Mouse (Mus musculus) gastrocnemius, postnatal 14 days (tissue): ENCODE measurements around the gene Ubtd2. TPM values are rescaled to one million over a fixed set of nuclear protein-coding genes. Genes with fewer than 3 reads are reported as not detected.
"Not testable (repeated sequence)": the region's sequence is repeated elsewhere in the genome, so short reads cannot be mapped to it uniquely, and the experiment has no call there.

ENCODE experiments used
- DNase-seq: peaks from one replicate; pipeline ENCODE4 v3.0.0; 2021; ENCODE audit warnings: mixed read lengths
- intact Hi-C: fragments of 180-260 bp; cut with DNase I; formaldehyde crosslinking; loops from one replicate; pipeline ENCODE4 v1.15.1; 2025; ENCODE audit warnings: low total_unique reads
- total RNA-seq, 2 experiments: library from RNA; stranded (reverse); gene quantifications; 2 replicates each; pipeline ENCODE4 v1.2.3; 2021

Ubtd2 gene
- total RNA-seq, 2 experiments from 2014 or later, result 18.9 to 21.4 TPM

DNA sequence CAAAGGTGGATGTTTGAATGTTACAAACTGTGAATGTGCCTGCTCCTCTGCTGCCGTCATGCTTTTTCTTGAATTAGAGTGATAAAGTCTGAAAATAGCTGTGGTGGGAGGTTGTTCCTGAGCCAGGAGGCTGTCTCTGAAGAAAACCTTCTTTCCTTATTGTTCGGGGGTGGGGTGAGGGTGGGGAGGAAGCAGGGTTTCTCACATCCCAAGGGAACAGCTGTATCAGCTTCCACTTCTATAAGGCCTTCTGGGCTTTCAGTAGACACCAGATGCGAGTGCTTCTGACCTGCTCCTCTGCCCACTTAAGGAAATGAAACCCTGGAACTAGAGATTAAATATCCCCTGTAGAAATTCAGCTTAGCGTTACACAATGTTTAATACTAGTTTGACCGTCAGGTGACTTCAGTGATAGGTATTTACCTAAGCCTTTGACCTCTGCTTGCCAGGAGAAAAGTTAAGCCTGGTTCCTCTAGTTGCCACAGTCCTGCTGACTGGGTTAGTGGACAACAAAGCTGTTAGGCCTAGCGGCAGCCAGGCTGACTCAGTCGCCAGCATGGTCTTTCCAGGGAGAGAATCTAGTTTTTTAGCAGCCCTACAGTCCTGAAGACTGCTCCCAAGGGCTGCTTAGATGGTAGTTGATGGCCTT lies 50.0 kb downstream of the Ubtd2 start:
- DNase-seq, result no peak
- intact Hi-C loops, result no loop called here

DNA sequence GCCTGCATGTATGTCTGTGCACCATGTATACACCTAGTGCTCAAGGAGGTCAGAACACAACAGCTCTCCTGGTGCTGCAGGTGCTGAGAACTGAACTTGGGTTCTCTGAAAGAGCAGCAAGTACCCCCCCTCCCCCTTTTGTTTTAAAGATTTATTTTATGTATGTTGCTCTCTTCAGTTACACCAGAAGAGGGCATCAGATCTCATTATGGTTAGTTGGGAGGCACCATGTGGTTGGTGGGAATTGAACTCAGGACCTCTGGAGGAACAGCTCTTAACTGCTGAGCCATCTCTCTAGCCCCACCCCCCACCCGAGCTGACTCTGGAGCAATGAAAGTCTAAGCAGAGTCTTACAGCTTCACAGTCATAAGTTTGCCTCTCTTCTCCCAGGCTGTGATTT lies 55.8 kb downstream of the Ubtd2 start:
- DNase-seq, result no peak
- intact Hi-C loops, result no loop called here

DNA sequence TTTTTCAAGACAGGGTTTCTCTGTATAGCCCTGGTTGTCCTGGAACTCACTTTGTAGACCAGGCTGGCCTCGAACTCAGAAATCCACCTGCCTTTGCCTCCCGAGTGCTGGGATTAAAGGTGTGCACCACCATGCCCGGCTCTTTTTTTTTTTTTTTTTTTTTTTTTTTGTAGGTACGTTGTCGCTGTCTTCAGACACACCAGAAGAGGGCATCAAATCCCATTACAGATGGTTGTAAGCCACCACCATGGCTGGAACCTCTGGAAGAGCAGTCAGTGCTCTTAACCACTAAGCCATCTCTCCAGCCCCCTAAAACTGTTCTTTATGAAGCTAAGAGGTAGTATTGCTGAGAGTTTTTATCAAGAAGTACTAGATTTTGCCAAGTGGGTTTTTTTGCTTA lies 59.7 kb downstream of the Ubtd2 start:
- DNase-seq, intact Hi-C loops: not testable (repeated sequence)

DNA sequence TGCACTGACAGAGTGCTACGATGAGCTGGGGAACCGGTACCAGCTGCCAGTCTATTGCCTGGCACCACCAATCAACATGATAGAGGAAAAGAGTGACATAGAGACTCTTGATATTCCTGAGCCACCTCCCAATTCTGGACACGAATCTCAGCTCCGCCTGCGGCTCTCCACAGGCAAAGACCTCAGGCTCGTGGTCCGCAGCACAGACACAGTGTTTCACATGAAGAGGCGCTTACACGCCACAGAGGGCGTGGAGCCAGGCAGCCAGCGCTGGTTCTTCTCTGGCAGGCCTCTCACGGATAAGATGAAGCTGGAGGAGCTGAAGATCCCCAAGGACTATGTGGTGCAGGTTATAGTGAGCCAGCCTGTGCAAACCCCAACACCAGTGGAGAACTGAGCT lies 60.9 kb downstream of the Ubtd2 start:
- intact Hi-C loops, result no loop called here
- DNase-seq, result no peak

DNA sequence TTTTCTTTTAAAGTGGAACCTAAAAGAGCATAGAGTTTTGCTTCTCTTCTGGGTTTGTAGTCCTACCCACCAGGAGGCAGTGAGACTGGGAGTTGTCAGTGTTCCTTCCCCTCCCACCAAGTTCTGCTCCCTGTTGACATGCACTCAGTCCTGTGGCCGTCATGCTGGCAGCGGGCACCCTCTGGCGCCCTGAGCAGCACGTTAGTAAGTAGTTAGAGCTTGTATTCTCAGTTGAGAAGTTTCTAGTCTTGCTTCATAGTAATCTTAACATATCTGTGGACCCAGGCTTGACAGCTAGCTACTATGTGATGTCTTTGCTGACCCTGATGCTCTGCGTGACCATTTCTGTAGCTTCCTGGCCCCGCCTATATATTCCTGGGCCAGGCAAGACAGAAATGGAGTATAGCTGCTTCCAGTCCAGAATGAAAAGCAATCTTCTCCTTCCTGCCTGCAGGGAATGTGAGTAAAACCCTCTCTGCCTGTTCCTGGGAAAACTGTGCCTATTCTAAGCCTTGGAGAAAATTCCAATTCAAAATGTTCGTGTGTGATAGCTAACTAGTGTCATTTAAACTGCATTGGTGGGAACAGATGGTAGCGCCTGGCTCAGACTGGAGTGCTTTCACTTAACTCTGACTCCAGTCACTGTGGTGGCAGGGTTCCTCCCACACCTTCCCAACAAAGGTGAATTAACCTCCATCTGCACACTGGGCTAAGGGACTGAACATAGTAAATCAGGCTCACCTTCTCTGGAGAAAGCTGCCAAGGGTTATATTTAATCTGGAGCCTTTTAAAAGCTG lies 61.9 kb downstream of the Ubtd2 start:
- DNase-seq, result no peak
- intact Hi-C loops, result no loop called here

DNA sequence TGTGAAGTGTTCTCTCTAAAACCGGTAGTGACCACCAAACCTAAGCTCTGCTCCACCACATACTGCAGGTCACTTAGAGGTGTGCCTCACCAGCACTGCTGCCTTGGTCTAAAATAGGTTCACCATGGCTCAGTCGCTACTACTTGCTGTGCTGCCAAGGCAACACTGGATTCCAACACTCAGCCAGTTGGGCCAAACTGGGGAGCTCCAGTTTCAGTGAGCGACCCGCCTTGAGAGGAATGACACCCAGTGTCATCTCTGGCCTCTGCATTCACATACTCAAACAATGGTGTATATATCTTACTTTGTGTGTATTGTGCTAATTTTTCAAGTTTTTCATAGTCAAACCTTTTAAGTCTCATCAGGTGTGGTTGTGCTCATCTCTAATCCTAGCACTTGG lies 63.6 kb downstream of the Ubtd2 start:
- intact Hi-C loops, result no loop called here
- DNase-seq, result peak; percentile 68

DNA sequence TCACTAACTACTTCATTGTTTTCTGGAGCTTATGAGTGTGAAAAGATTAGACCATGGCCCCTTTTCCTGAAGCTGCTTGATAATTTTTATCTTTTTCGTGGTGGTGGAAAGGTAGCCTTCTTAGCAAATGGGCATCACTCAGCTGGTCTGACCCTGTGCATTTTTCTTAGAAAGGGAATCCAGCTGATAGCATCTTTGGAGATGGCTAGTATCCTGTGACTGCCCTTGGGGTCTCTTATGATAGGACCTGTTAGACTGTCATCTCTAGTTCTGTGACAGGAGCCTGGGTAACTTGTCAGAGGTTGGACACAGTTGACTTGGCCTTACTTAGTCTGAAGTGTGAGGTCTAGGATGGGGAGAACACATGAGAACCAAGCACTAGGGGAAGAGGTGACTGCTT lies 64.2 kb downstream of the Ubtd2 start:
- no peak for DNase-seq
- intact Hi-C loops, result no loop called here

DNA sequence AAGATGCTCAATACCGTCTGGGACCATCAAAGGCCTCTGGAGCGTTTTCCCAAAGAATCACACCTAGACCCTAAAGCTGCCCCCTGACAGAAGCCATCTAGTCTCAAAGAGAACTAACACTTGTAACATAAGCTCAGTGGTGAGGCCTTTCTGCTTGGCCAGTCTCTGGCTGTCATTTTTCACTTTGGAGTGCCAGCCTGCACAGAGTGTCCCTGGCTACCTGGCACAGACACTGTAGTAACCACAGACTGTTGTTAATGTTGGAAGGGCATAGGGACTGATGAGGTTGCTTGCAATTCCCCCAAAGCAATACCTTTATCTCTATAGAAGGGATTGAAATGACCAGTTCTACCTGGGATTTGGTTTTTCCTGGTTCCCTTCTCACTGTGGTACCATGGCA lies 66.1 kb downstream of the Ubtd2 start:
- intact Hi-C loops, result loop anchor here (10.0 kb wide), 1 partner anchor 66 kb away; the partner anchor contains the start of gene Ubtd2

DNA sequence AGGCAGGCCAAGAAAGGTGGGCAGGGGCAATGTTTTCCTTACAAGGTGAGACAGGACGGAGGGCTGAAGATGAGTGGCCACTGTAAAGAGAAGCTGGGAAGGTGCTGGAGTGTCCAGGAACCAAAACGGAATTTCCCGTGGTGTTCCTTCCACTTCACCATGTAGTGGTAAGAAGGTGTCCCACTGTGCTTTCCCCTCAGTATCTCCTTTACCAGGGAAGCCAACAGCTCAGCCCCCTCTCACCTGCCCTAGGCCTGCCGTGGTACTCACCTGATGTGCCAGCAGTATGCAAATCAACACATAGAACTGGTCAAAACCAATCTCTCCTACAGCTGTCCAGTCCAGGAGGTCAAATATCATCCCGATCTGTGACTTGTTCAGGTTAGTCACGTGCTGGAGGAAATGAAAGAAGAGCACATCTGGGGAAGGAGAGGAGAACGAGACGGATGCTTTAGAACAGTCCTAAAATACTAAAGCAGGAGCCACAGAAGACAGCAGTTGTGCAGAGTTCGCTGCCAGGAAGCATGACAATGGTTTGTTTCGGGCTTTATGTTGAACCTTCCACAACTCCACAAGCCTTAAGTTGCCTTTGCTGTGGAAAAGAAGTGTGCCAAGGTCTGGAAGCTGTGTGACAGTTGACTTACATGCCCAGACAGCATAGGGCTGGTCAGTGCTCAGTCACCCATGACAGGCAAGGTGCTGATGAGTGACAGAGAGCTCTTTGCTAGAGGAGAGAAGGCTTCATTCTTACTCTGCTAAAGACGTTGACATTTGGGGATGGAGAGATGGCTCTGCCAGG lies 69.2 kb downstream of the Ubtd2 start:
- no peak for DNase-seq
- intact Hi-C loops, result loop anchor here (10.0 kb wide), 1 partner anchor 70 kb away; the partner anchor contains the start of gene Ubtd2

More for the DNA sequence above, 66.1 kb downstream of the Ubtd2 start:
- no peak for DNase-seq

DNA sequence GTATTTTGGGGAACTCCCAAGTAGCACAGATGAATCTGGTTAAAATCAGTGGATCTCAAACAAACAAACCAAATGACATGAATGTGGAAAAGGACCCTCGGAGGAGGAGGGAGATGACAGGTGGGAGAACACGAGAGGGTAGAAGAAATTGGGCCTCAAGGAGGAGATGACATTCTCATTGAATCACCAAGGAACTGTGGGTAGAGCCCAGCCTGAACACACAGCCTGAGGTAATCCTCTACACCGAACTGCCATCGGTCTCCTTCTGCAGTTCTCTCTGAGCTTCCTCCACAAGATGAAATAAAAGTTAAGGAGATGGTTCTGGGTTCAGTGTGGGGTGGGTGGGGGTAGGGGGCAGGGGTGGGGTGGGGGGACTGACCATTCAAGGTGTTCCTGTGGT lies 71.8 kb downstream of the Ubtd2 start:
- no peak for DNase-seq
- intact Hi-C loops, result loop anchor here (10.0 kb wide), 1 partner anchor 72 kb away; the partner anchor contains the start of gene Ubtd2

DNA sequence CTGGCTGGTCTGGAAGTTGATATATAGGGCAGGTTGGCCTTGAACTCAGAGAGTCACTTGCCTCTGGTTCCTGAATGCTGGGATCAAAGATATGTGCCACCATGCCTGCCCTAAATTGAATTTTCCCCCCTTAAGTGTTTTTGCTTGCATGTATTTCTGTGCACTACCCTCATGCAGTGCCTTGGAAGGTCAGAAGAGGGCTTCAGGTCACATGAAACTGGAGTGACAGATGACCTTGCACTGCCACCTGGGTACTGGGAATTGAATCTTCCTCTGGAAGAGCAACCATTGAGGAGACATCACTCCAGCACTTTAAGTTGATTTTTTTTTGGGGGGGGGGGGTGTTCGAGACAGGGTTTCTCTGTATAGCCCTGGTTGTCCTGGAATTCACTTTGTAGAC lies 75.0 kb downstream of the Ubtd2 start:
- DNase-seq, result no peak
- intact Hi-C loops, result loop anchor here (5.0 kb wide), 1 partner anchor 57 kb away; no protein-coding TSS in a partner anchor

DNA sequence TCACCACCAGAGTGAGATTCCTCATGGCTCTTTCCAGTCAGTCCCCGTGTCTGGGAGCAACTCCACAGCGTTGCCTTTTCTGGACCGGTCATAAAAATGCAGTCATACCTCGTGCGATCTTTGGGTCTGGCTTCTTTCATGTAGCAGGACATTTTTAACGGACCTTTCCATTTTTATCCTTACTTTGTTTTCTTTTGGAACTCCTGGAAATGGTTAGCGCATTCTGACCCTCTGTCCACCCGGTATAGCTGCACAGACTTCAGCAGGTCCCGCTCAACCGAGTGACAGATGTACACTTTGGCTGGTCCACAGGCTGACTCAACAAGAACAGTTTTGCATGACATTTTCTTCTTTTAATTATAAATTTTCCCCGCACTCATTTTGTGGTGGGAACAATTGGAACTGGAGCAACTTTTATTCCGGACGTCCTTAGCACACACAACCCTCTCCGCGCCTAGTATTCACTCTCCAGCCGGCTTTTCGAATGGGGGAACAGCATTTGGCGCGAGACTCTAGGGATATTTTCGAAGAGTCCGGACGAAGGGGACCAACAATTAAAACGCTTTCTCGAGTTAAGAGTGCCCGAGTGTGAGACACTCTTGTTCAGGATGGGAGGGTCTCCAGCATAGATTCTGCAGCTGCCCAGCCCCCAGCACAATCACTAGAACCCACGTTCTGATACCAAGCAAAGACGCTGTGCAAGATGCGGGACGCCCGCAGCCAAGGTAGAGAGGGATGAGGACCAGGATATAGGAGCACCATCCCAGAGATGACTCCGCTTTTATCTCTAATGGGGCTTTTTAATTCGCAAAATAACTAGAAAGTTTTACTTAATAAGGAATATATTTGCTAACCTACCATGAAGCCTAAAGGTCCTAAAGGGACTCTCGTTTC lies 76.9 kb downstream of the Ubtd2 start, which contains the start of gene Efcab9:
Gene Efcab9 (minus strand): TSS at position 211 of the 894 bp plus-strand sequence.
- no peak for DNase-seq
- intact Hi-C loops, result loop anchor here (5.0 kb wide), 1 partner anchor 55 kb away; no protein-coding TSS in a partner anchor

DNA sequence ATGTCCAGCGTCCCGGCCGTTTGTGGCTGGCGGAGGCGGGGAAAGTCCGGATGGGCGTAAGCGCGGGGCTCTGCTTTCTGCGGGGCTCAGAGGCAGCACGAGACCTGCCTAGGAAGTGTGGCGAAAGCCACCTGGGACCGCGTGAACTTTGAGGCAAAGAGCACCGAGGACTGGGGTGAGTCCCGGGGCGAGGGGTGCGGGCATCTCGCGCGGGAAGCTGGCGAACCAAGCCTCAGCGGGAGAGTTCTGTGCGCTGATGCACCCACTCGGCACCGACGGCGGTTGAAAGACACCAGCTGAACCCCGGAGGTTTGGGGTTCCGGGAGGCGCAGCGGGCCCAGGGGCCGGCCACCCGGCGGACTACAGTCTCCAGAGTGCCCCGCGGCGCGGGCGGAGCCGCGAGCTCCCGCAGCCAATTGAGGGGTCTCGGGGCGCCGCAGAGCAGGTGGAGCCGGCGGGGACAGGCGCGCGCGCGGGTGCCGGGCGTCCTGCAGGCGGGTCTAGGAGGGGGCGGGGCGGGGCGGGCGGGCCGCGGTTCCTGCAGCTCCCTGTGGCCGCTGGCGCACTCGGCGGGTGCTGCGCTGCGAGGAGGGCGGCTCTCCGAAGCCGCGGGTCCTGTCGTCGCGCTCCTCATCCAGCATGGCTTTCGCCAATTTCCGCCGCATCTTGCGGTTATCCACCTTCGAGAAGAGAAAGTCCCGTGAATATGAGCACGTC lies 77.8 kb downstream of the Ubtd2 start, which contains the start of gene Stk10:
Gene Stk10 (plus strand): TSS at position 541 of the 717 bp plus-strand sequence.
- intact Hi-C loops, result loop anchor here (5.0 kb wide), 1 partner anchor 54 kb away; no protein-coding TSS in a partner anchor
- peak; percentile 93 for DNase-seq

DNA sequence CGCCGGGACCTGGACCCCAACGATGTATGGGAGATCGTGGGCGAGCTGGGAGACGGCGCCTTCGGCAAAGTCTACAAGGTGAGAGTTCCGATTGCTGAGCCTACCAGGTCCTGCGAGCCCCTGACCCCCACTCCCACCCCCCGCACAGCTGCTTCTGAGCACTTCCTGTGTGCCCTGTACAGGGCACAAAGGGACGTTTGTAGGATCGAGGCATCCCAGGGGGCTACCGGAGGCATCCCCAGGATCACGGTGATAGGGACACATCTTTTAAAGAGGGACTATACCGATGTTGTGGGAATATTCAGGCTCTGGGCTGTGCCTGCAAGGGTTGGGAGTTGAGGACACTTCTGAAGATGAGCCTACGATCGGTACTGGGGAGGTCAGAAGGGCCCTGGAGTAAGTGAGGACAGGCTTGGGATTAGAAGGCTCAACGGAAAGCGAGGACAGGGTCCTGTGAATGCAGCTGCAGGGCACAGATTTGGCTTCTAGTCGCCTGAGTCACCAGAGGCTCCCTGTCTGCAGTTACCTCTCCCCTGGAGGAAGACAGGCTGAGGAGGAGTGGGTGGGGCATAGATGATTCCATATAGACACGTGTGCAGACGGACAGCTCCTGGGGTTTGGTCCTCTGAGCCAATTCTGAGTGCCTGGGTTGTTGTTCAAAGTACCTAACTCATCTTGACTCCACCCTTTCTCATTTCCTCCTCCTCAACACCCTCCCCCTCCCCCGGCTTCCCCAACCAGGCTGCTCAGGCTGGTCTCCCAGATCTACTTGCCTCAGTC lies 78.5 kb downstream of the Ubtd2 start:
- DNase-seq, result no peak
- intact Hi-C loops, result loop anchor here (5.0 kb wide), 1 partner anchor 54 kb away; no protein-coding TSS in a partner anchor

DNA sequence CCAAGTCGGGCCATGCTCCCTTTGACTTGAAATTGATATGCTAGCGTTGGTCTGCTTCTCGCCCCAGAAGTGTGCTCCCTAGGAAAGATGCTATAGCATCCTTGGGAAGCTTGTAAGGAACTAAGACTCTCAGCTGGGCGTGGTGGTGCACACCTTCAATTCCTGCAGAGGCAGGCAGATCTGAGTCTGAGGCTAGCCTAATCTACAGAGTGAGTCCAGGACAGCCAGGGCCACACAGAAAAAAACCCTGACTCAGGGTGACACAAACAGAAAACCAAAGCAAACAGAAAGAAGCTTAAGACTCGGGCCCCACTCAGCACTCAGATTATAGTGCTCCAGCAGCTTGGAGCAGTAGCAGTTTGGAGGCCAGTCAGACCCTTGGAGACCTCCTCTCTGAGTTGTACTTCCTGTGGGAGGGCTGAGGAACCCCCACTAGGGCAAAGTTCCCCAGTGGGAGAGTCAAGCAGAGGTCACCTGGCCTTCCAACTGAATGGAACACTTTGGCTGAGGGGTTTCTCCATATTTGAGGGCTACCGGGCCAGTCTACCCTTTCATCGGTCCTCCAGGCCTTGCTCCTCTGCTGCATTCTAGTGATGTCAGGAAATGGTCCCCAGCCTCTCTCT lies 79.4 kb downstream of the Ubtd2 start:
- no peak for DNase-seq
- intact Hi-C loops, result loop anchor here (5.0 kb wide), 1 partner anchor 53 kb away; no protein-coding TSS in a partner anchor

DNA sequence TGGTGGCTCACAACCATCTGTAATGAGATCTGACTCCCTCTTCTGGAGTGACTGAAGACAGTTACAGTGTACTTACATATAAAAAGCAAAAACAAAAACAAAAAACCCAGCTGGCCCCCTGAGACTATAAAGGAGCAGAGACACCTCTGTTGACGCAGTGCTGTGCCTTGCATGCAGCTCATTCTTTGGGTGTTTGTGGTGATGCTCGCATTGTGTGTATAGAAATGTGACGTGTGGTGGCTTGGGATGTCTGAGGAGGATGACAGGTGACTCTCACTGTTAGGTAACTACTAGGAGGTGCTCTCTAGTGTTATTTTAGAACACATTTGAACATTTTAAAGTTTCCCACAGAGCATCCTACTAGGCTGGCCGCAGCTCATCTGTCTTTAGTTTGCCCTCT lies 80.5 kb downstream of the Ubtd2 start:
- no peak for DNase-seq
- intact Hi-C loops, result no loop called here

DNA sequence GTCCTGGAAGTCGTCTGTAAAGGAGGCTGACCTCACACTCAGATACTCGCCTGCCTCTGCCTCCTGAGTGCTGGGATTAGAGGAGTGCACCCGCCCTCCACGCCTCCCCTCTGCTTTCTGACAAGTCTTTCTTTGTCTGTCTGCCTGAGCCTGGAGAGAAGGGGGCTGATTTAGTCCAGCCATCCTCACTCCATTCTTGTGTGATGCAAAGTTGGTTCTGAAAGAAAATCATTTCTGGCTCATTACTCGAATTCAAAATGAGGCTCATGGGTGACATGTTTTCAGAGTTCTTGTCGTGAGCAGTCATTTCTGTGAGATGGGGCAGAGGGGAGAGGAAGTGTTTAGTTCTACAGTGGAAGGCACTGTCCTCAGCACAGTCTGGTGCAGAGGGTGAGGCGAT lies 81.8 kb downstream of the Ubtd2 start:
- intact Hi-C loops, result no loop called here
- no peak for DNase-seq
